Mouse (Mus musculus) forebrain, embryonic 16.5 days (tissue): ENCODE measurements around the gene Lrwd1. TPM values are rescaled to one million over a fixed set of nuclear protein-coding genes. Genes with fewer than 3 reads are reported as not detected.

Experiments used
- ATAC-seq: fragments of 200-750 bp; cut with Nextera tagmentation; 2 replicates; pipeline ENCODE4 v1.8.0; 2017; ENCODE audit warnings: mild to moderate bottlenecking, moderate library complexity
- H3K27ac ChIP-seq: fragments of 300-500 bp; sonication (generic); 2 replicates; pipeline ENCODE4 v1.5.1; 2014; ENCODE audit warnings: low read length, control low read depth
- H3K27me3 ChIP-seq: fragments of 300-500 bp; sonication (generic); replicated peaks from 2 replicates; pipeline ENCODE4 v1.6.1; 2014; ENCODE audit warnings: low read length; ENCODE audit not compliant: control insufficient read depth, insufficient read depth
- H3K36me3 ChIP-seq: fragments of 300-500 bp; sonication (generic); 2 replicates; pipeline ENCODE4 v1.6.1; 2014; ENCODE audit not compliant: control insufficient read depth, insufficient read depth
- H3K4me1 ChIP-seq: fragments of 300-500 bp; sonication (generic); replicated peaks from 2 replicates; pipeline ENCODE4 v1.6.1; 2014; ENCODE audit warnings: low read length; ENCODE audit not compliant: control insufficient read depth, insufficient read depth
- H3K4me2 ChIP-seq: fragments of 300-500 bp; sonication (generic); 2 replicates; pipeline ENCODE4 v1.6.1; 2014; ENCODE audit warnings: mild to moderate bottlenecking, low read length, control low read depth
- H3K4me3 ChIP-seq: fragments of 300-500 bp; sonication (generic); replicated peaks from 2 replicates; pipeline ENCODE4 v1.5.1; 2014; ENCODE audit warnings: mild to moderate bottlenecking, low read length, control low read depth
- H3K9ac ChIP-seq: fragments of 300-500 bp; sonication (generic); replicated peaks from 2 replicates; pipeline ENCODE4 v1.6.1; 2014; ENCODE audit warnings: low read depth, low read length, control low read depth
- H3K9me3 ChIP-seq: fragments of 300-500 bp; sonication (generic); 2 replicates; pipeline ENCODE4 v1.6.1; 2016; ENCODE audit warnings: low read length; ENCODE audit not compliant: control insufficient read depth
- WGBS: fragments of 180-500 bp; shearing (Covaris S2); extraction: QIAGEN DNeasy Blood & Tissue Kit; methylation state at CpG from one replicate; pipeline ENCODE4 v1.1.7; 2014; 5-methylcytosine and 5-hydroxymethylcytosine counted together
- polyA plus RNA-seq: library from polyadenylated mRNA; unstranded; fragments of >200 nt; fragmentation: Nextera tagmentation; extraction: Ambion mirVana; gene quantifications from 2 replicates; pipeline ENCODE4 v1.2.1, GENCODE M21; 2015

Lrwd1 gene
- polyA plus RNA-seq, 1 experiment from 2014 or later = 32.7 TPM

DNA sequence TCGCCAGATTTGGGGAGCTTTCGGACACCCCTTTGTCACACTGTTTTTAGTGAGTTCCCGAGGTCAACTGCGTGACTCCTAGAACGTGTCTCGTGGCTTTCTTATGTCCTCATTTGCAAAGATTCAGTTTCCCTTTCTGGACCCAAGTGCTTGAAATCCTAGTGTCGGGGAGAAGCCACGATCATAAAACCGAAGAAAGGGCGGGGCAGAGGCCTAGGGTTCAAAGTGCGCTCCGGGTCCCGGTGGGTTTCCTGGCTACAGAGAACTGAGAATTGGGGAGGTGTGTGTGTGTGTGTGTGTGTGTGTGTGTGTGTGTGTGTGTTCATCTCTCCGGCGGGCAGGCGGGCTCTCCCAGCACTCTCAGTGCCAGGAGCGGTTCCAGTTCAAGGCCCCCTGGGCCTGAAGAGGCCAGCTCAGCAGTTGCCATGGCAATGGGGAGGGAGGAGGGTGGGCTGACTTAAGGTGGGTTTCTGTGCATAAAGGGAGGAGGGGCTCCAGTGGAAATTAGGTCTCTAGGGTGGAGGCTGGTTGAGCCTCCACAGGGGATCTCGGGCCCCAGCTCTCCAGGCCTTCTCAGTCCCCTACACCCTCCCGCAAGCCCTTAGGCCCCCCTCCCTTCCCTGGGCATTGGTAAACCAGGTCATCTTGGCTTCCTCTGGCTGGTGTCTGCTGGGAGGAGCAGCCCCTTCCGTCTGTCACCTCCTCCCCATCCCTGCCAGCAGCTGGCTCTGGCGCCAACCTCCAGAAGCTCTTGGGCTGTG lies 50.8 kb downstream of the Lrwd1 start:
- H3K4me1 ChIP-seq = peaks cover 19% of the 10 kb centered on the region
- ATAC-seq = no peak
- no peaks in the 10 kb centered on the region for H3K36me3 ChIP-seq
- WGBS = 9% methylated on average over 21 of the region's 21 CpGs
- H3K9ac ChIP-seq = no peak overlapping the region
- no peak overlapping the region for H3K27ac ChIP-seq
- peaks cover 5% of the 10 kb centered on the region; the same call in 1 of the 2 replicates for H3K27me3 ChIP-seq
- H3K4me3 ChIP-seq = peak overlapping the region; percentile 61
- H3K9me3 ChIP-seq = no peaks in the 10 kb centered on the region
- peak overlapping the region; percentile 89 for H3K4me2 ChIP-seq

DNA sequence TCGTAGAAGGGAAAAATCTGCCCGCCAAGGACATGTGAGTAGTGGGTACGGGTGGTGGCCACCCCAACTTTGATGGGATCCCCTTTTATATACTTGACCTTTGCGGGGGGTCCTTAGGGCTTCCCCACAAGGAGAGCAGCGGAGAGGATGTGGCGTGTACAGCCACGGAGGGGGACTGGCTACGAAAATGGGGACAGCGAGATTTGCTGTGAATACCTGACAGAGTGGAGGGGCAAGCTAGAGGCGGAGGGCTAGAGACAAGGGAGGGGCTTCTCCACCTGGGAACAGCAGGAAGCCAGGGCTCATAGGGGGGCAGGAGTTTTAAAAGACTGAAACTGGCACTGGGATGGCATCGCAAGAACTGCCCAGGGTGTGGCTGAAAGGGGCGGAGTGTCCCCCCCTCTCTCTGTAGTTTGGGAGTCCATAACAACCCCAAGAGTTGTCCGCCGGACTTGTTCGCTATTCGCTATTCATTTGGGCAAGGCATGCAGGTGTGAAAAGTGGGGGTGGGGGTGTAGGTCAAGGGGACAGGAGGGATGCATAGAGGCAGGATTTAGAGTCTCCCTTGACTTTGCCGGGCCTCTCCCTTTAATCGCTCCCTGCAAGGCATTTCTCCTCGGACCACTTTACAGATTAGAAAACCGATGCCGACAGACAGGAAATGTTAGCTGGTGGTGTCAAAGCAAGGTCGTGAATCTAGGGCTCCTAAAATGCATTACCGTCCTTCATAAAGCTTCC lies 51.6 kb downstream of the Lrwd1 start:
- Histone ChIP-seq H3K4me3 (peak overlapping the region; percentile 61), H3K27me3 (peaks cover 5% of the 10 kb centered on the region; the same call in 1 of the 2 replicates), H3K9me3 (no peaks in the 10 kb centered on the region), H3K4me1 (peaks cover 19% of the 10 kb centered on the region), H3K36me3 (no peaks in the 10 kb centered on the region), H3K27ac (no peak overlapping the region), H3K4me2 (peak overlapping the region; percentile 89), H3K9ac (peak overlapping the region; percentile 64)
- WGBS = 2% methylated on average over 23 of the region's 23 CpGs
- ATAC-seq = peak; percentile 29

DNA sequence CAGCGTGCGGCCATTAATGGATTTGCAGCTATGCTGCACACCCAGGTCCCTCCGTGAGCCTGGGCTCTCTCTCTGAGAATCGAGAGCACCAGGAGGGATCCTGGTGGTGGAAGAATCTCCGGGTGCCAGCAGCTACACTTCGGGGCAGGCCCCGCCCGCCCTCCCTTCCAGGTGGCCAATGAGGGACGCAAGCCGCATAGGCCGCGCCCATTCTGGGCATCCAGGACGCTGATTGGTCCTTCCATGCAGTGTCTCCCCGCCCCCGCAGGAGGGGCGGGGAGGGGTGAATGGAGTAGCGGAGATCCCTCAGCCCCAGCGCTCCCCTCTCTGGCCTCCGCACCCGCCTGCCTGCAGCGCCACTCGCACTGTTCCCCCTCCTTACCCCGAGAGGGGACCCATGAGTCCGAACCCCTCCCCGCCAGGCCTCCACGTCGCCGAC lies 52.2 kb downstream of the Lrwd1 start, which contains the start of gene Rasa4:
Gene Rasa4 (plus strand): TSS at position 248 of the 439 bp plus-strand sequence.
- H3K4me3 ChIP-seq = peak within 1 kb of the TSS; percentile 61
- no peak within 1 kb of the TSS for H3K27ac ChIP-seq

DNA sequence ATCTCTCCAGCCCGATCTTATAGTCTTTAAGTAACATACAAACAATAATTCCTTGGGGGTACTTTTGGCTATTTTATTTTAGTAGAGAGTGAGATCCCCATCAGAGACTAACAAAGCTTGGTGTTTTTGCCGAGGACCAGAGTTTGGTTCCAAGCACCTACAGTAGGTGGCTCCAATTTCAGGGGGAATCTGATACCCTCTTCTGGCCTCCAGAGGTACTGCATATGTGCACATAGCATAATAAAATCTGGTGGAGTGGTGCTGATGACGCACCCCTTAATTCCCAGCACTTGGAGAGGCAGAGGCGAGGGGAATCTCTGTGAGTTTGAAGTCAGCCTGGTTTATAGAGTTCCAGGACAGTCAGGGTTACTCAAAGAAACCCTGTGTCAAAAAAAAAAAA lies 53.5 kb downstream of the Lrwd1 start:
- Histone ChIP-seq H3K4me1 (peaks cover 19% of the 10 kb centered on the region), H3K4me3 (no peak overlapping the region), H3K27me3 (peaks cover 5% of the 10 kb centered on the region; the same call in 1 of the 2 replicates), H3K9me3 (no peaks in the 10 kb centered on the region), H3K4me2 (no peak overlapping the region), H3K9ac (no peak overlapping the region), H3K36me3 (no peaks in the 10 kb centered on the region), H3K27ac (no peak overlapping the region)
- no peak for ATAC-seq
- WGBS = 81% methylated on average over 4 of the region's 4 CpGs

More for the DNA sequence above, 52.2 kb downstream of the Lrwd1 start, which contains the start of gene Rasa4:
- H3K9me3 ChIP-seq = no peaks in the 10 kb centered on the region
- ATAC-seq = peak; percentile 99
- H3K9ac ChIP-seq = peak within 1 kb of the TSS; percentile 64
- 0% methylated on average over 23 of the region's 28 CpGs for WGBS
- peaks cover 19% of the 10 kb centered on the region for H3K4me1 ChIP-seq
- H3K4me2 ChIP-seq = peak within 1 kb of the TSS; percentile 89
- no peaks in the 10 kb centered on the region for H3K36me3 ChIP-seq
- H3K27me3 ChIP-seq = peaks cover 5% of the 10 kb centered on the region; the same call in 1 of the 2 replicates

DNA sequence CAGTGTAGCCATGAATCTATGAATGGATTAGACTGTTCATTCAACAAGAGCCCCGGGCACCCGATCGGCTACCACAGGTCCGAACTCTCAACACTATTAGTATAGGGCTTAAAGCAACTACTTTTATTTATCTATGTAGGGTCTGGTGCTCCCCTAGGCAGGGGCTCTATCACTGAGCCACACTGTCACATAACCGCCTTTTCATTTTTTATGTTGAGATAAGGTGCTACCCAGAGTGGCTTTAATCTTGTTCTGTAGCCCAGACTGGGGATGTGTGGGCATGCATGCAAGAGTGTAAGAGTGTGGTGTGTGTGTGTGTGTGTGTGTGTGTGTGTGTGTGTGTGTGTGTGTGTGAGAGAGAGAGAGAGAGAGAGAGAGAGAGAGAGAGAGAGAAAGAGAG lies 57.7 kb downstream of the Lrwd1 start:
- no peak overlapping the region for H3K4me2 ChIP-seq
- no peaks in the 10 kb centered on the region for H3K9me3 ChIP-seq
- peaks cover 9% of the 10 kb centered on the region for H3K4me1 ChIP-seq
- WGBS = 96% methylated on average over 5 of the region's 5 CpGs
- H3K27ac ChIP-seq = no peak overlapping the region
- no peak for ATAC-seq
- H3K36me3 ChIP-seq = no peaks in the 10 kb centered on the region
- H3K9ac ChIP-seq = no peak overlapping the region
- no peak overlapping the region for H3K4me3 ChIP-seq
- H3K27me3 ChIP-seq = no peaks in the 10 kb centered on the region

DNA sequence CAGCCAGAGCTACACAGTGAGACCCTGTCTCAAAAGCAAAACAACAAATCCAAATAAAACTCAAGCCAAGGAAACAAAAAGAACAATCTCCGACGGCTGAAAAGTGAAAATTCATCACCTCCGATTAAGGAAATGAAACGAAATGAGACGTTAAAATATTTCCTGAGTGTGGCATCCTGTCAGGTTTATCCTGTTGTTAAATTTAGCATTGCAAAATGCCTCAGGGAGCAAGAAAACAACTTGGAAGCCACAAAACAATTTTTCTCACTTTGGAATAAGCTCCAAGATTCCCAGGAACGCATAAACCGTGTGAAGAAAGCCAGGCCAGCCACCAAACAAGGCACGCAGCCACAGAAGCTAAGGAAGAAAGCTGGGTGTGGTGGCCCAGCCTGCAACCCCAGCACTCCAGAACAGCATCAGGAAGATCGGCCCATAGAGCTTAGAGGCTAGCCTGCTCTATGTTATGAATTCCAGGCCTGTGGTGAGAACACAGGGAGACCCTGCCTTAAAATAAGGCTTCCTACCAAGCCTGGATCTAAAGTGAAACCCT lies 58.8 kb downstream of the Lrwd1 start:
- Histone ChIP-seq H3K4me2 (no peak overlapping the region), H3K27ac (no peak overlapping the region)
- 77% methylated on average over 9 of the region's 9 CpGs for WGBS

DNA sequence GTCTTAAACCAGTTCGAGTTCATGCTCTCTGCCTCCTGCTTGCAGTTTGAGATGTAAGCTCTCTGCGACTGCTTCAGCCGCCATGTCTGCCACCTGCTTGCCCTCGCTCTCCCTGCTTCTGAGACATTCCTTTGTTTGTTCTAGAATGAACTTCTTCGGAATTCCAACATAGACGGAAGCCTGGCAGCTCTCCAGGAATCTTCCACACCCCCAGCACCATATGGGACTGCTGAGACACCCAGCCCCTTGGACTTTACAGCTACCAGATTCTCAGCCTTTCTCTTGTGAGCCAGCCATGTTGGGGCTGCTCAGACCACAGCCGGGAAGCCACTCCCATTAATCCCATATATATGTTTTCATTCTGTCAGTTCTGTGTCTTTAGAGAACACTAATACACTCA lies 59.6 kb downstream of the Lrwd1 start:
- Histone ChIP-seq H3K4me3 (no peak overlapping the region), H3K9ac (no peak overlapping the region), H3K4me1 (peaks cover 9% of the 10 kb centered on the region), H3K9me3 (no peaks in the 10 kb centered on the region), H3K36me3 (no peaks in the 10 kb centered on the region), H3K27me3 (no peaks in the 10 kb centered on the region), H3K27ac (no peak overlapping the region), H3K4me2 (no peak overlapping the region)
- 26% methylated on average over 7 of the region's 7 CpGs for WGBS
- no peak for ATAC-seq

More for the DNA sequence above, 58.8 kb downstream of the Lrwd1 start:
- Histone ChIP-seq H3K9me3 (no peaks in the 10 kb centered on the region), H3K4me3 (no peak overlapping the region), H3K36me3 (no peaks in the 10 kb centered on the region), H3K27me3 (no peaks in the 10 kb centered on the region), H3K4me1 (peaks cover 9% of the 10 kb centered on the region), H3K9ac (no peak overlapping the region)
- no peak for ATAC-seq

DNA sequence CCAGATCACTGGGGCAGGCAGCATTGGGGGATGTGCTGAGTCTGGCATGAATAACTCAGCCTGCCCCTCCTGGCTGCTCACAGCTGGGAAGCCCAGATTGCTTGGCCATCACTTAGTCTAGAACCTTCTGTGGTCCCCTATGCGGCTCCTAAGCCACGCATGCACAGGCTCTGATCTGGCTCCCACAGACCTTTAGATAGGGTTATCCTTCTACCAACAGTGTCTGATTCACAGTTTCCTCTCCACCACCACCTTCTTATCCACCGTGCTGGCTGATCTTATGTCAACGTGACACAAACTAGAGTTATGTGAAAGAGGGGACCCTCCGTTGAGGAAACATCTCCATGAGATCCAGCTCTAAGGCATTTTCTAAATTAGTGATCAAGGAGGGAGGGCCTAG lies 60.8 kb downstream of the Lrwd1 start:
- Histone ChIP-seq H3K4me2 (no peak overlapping the region), H3K27me3 (no peaks in the 10 kb centered on the region)
- 94% methylated on average over 5 of the region's 5 CpGs for WGBS

DNA sequence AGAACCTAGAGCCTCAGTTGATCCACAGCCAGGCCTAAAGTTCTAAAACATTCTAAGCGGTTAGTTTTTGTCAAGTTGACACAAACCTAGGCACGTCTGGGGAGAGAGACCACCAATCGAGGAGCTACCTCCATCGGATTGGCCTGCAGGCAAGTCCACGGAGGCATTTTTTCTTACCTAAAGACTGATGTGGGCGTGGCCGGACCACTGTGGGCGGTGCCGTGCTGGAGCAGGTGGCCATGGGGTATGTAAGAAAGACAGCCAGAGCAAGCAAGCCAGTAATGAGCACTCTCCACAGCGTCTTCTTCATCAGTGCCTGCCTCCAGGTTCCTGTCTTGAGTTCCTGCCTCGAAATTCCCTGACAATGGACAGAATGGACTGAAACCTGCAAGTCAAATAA lies 62.3 kb downstream of the Lrwd1 start:
- H3K4me2 ChIP-seq = no peak overlapping the region
- H3K27me3 ChIP-seq = no peaks in the 10 kb centered on the region
- no peak overlapping the region for H3K9ac ChIP-seq
- no peak overlapping the region for H3K27ac ChIP-seq
- no peak overlapping the region for H3K4me3 ChIP-seq
- no peaks in the 10 kb centered on the region for H3K9me3 ChIP-seq
- no peak for ATAC-seq
- 65% methylated on average over 11 of the region's 11 CpGs for WGBS
- no peaks in the 10 kb centered on the region for H3K36me3 ChIP-seq
- H3K4me1 ChIP-seq = peaks cover 9% of the 10 kb centered on the region

More for the DNA sequence above, 60.8 kb downstream of the Lrwd1 start:
- Histone ChIP-seq H3K4me3 (no peak overlapping the region), H3K9ac (no peak overlapping the region), H3K27ac (no peak overlapping the region), H3K36me3 (no peaks in the 10 kb centered on the region), H3K9me3 (no peaks in the 10 kb centered on the region), H3K4me1 (peaks cover 9% of the 10 kb centered on the region)
- ATAC-seq = no peak
